20 mouse cellular contexts compared by ENCODE assay signal in genomic region chr11:35378802-35379201, GRCm38 (mm10).
DNase-seq lines count a peak whose midpoint lies in the region; ATAC-seq and TF ChIP-seq lines count a peak whose summit lies in the region.
"Had no signal": no experiment of that assay in that cellular context is flagged by ENCODE, and none has a peak within 500 bp of the region (broad histone marks: within the 10 kb centered on the region; RNA-seq: fewer than 3 reads in every experiment).

No protein-coding gene starts in this region.

- H3K36me3 ChIP-seq in intestine, postnatal 0 days (ENCODE audit: control insufficient read depth, insufficient read depth), result no peaks in the 10 kb centered on the region
- H3K36me3 ChIP-seq in intestine, embryonic 16.5 days (ENCODE audit: control insufficient read depth, insufficient read depth, low read length), result no peaks in the 10 kb centered on the region
- H3K36me3 ChIP-seq in embryonic facial prominence, embryonic 14.5 days (ENCODE audit: control insufficient read depth, insufficient read depth, low read length), result no peaks in the 10 kb centered on the region
- no peaks in the 10 kb centered on the region for H3K36me3 ChIP-seq in limb, embryonic 12.5 days
- H3K36me3 ChIP-seq: forebrain, embryonic 10.5 days; forebrain, embryonic 15.5 days; heart, embryonic 13.5 days; hindbrain, embryonic 15.5 days had no signal

- H3K4me2 ChIP-seq in intestine, postnatal 0 days (replicated peaks; ENCODE audit: low read depth), result peak overlapping the region; percentile 21
- H3K4me2 ChIP-seq in intestine, embryonic 16.5 days (ENCODE audit: low read depth, low read length), result no peak overlapping the region
- peak overlapping the region; percentile 38 for H3K4me2 ChIP-seq in embryonic facial prominence, embryonic 14.5 days (ENCODE audit: low read depth, low read length)
- no peak overlapping the region for H3K4me2 ChIP-seq in limb, embryonic 12.5 days
- H3K4me2 ChIP-seq: forebrain, embryonic 15.5 days; heart, embryonic 13.5 days; hindbrain, embryonic 15.5 days had no signal

- H3K4me3 ChIP-seq in intestine, postnatal 0 days (ENCODE audit: low read depth, low read length), result no peak overlapping the region
- no peak overlapping the region for H3K4me3 ChIP-seq in intestine, embryonic 16.5 days (ENCODE audit: low read length)
- H3K4me3 ChIP-seq in embryonic facial prominence, embryonic 14.5 days (ENCODE audit: low read depth, low read length), result no peak overlapping the region
- H3K4me3 ChIP-seq in limb, embryonic 12.5 days (replicated peaks), result no peak overlapping the region
- H3K4me3 ChIP-seq: erythroblast, embryonic 14.5 days; forebrain, embryonic 10.5 days; forebrain, embryonic 15.5 days; heart, adult 2 months; heart, embryonic 13.5 days; hindbrain, embryonic 15.5 days had no signal

- no peak for ATAC-seq in intestine, postnatal 0 days
- no peak for ATAC-seq in intestine, embryonic 16.5 days
- 0 out of 2 replicates have a peak, but pooled peaks have one; percentile 33 for ATAC-seq in embryonic facial prominence, embryonic 14.5 days (ENCODE audit: low read depth)
- ATAC-seq in limb, embryonic 12.5 days (ENCODE audit: insufficient number of reproducible peaks, insufficient read depth, low FRiP score, low TSS enrichment, low read depth), result no peak
- ATAC-seq in granulocyte monocyte progenitor cell, adult 5-6 weeks (replicated peaks; ENCODE audit: poor library complexity, severe bottlenecking), result no peak
- ATAC-seq: forebrain, embryonic 15.5 days had no signal

- DNase-seq in R1 (ENCODE audit: low read depth, low spot score), result peak; percentile 54
- DNase-seq in embryonic facial prominence, embryonic 14.5 days (ENCODE audit: low spot score), result no peak
- DNase-seq in thymus, postnatal 0 days (ENCODE audit: low spot score), result no peak
- no peak for DNase-seq in adrenal gland, adult 18-20 months (ENCODE audit: low spot score in 2 of 2)
- DNase-seq: adrenal gland, adult 8-10 months; adrenal gland, postnatal 36 days; cerebellum, adult 2 months; cerebellum, postnatal 10 days; gastrocnemius, postnatal 10 days; heart, adult 2 months; heart, postnatal 36 days had no signal

- no peaks in the 10 kb centered on the region for H3K9me3 ChIP-seq in intestine, postnatal 0 days (ENCODE audit: control insufficient read depth)
- no peaks in the 10 kb centered on the region for H3K9me3 ChIP-seq in intestine, embryonic 16.5 days (ENCODE audit: control insufficient read depth, low read length)
- H3K9me3 ChIP-seq in embryonic facial prominence, embryonic 14.5 days (ENCODE audit: control insufficient read depth, low read length), result no peaks in the 10 kb centered on the region
- H3K9me3 ChIP-seq in limb, embryonic 12.5 days, result no peaks in the 10 kb centered on the region
- H3K9me3 ChIP-seq: forebrain, embryonic 10.5 days; forebrain, embryonic 15.5 days; heart, embryonic 13.5 days; hindbrain, embryonic 15.5 days had no signal

- 79% methylated on average over 7 of the region's 7 CpGs for WGBS in intestine, postnatal 0 days
- 83% methylated on average over 7 of the region's 7 CpGs for WGBS in intestine, embryonic 16.5 days
- 63% methylated on average over 7 of the region's 7 CpGs for WGBS in embryonic facial prominence, embryonic 14.5 days
- WGBS in limb, embryonic 12.5 days, result 71% methylated on average over 7 of the region's 7 CpGs

- H3K27ac ChIP-seq in intestine, postnatal 0 days (ENCODE audit: low read depth, low read length), result no peak overlapping the region
- no peak overlapping the region for H3K27ac ChIP-seq in intestine, embryonic 16.5 days (ENCODE audit: low read length)
- no peak overlapping the region; the same call in 1 of the 2 replicates for H3K27ac ChIP-seq in embryonic facial prominence, embryonic 14.5 days (replicated peaks; ENCODE audit: low read depth, low read length)
- H3K27ac ChIP-seq in limb, embryonic 12.5 days, result 0 out of 2 replicates have a peak overlapping the region, but pooled peaks have one; percentile 5
- H3K27ac ChIP-seq: forebrain, embryonic 10.5 days; forebrain, embryonic 15.5 days; heart, adult 2 months; heart, embryonic 13.5 days; hindbrain, embryonic 15.5 days had no signal

- no peak for TF ChIP-seq CTCF in intestine, postnatal 0 days (IDR thresholded peaks at IDR 0.05; ENCODE audit: low read depth)

- no peaks in the 10 kb centered on the region for H3K27me3 ChIP-seq in intestine, postnatal 0 days (replicated peaks; ENCODE audit: control insufficient read depth, insufficient read depth, low read length)
- H3K27me3 ChIP-seq in intestine, embryonic 16.5 days (replicated peaks; ENCODE audit: control insufficient read depth, insufficient read depth, low read length), result no peaks in the 10 kb centered on the region
- H3K27me3 ChIP-seq in embryonic facial prominence, embryonic 14.5 days (replicated peaks; ENCODE audit: control insufficient read depth, insufficient read depth, low read length), result no peaks in the 10 kb centered on the region
- H3K27me3 ChIP-seq in limb, embryonic 12.5 days, result no peaks in the 10 kb centered on the region
- H3K27me3 ChIP-seq: forebrain, embryonic 15.5 days had no signal

- no peaks in the 10 kb centered on the region for H3K4me1 ChIP-seq in intestine, postnatal 0 days (replicated peaks; ENCODE audit: control insufficient read depth, insufficient read depth, low read length)
- H3K4me1 ChIP-seq in intestine, embryonic 16.5 days (ENCODE audit: control insufficient read depth, insufficient read depth, low read length), result no peaks in the 10 kb centered on the region
- H3K4me1 ChIP-seq in embryonic facial prominence, embryonic 14.5 days (ENCODE audit: control insufficient read depth, insufficient read depth, low read length), result no peaks in the 10 kb centered on the region
- peaks cover 36% of the 10 kb centered on the region for H3K4me1 ChIP-seq in limb, embryonic 12.5 days (replicated peaks)
- H3K4me1 ChIP-seq: forebrain, embryonic 15.5 days; hindbrain, embryonic 15.5 days had no signal

- H3K9ac ChIP-seq in intestine, postnatal 0 days (ENCODE audit: low read depth, low read length), result no peak overlapping the region
- H3K9ac ChIP-seq in intestine, embryonic 16.5 days (ENCODE audit: low read depth, low read length), result no peak overlapping the region
- H3K9ac ChIP-seq in embryonic facial prominence, embryonic 14.5 days (ENCODE audit: low read depth, low read length), result no peak overlapping the region
- no peak overlapping the region for H3K9ac ChIP-seq in limb, embryonic 12.5 days (replicated peaks)
- H3K9ac ChIP-seq: forebrain, embryonic 15.5 days; heart, embryonic 13.5 days; hindbrain, embryonic 15.5 days had no signal

Comparison
In these comparisons a context has a peak if more than half of its experiments do, and no peak if none do; other contexts are left out.
1. H3K4me2 ChIP-seq: peak in intestine, postnatal 0 days (single experiment) and embryonic facial prominence, embryonic 14.5 days (single experiment); none in intestine, embryonic 16.5 days (single experiment) and limb, embryonic 12.5 days (single experiment).